Mouse (Mus musculus): Measurements from ENCODE around the gene Snrpd3. TPM values are rescaled to one million over a fixed set of nuclear protein-coding genes. Genes with fewer than 3 reads are reported as not detected.
"Not testable (repeated sequence)": the region's sequence is repeated elsewhere in the genome, so short reads cannot be mapped to it uniquely, and the experiment has no call there.

The Snrpd3 gene
- polyA plus RNA-seq, 1 experiment from 2014 or later = 147 TPM

DNA sequence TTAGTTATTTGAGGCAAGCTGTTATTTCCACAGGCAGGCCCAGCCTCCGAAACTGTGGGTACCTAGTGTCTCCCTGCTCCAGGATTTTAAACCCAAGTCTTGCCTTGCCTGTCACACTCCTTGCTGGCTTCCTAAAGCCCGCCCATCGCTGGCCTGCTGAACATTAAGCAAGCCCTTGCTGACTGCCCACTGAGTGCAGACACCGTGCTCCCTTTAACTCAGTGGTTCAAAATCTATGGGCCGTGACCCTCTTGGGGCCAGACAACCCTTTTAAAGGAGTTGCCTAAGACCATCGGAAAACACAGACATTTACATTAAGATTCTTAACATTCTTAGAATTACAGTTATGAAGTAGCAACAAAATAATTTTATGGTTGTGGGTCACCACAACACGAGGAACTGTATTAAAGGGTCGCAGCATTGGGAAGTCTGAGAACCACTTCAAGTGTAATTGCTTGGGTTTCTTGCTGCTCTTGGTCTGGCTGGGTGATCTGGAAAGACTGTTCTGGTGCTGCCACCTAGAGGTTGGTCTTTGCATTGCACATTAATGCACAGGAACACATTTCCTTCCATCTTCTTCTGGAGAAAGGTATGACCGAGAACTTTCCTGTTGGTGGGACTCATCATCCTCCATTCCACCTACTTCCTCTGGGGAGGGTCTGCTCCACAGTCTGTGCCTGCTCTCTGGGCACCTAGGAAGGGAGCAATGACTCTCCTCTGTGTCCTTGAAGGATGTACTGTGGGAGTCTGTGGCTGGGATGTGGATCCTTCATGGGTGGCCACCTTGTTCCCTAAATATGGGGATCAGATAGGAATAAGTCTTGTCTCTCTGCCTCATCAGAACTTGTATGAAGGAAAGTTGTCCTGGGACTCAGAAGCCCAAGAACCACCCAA lies 31.0 kb upstream of the Snrpd3 start:
- H3K4me1 ChIP-seq = no peaks in the 10 kb centered on the region
- H3K27me3 ChIP-seq (replicated peaks) = no peaks in the 10 kb centered on the region
- no peaks in the 10 kb centered on the region for H3K9me3 ChIP-seq
- WGBS = 50% methylated on average over 9 of the region's 9 CpGs
- H3K36me3 ChIP-seq = no peaks in the 10 kb centered on the region
- H3K9ac ChIP-seq = no peak overlapping the region
- H3K27ac ChIP-seq = no peak overlapping the region
- H3K4me3 ChIP-seq (replicated peaks) = no peak overlapping the region
- ATAC-seq (ENCODE audit: insufficient read depth, low FRiP score, low read depth) = peak; percentile 35; the same call in 1 of the 2 replicates
- no peak overlapping the region for H3K4me2 ChIP-seq

DNA sequence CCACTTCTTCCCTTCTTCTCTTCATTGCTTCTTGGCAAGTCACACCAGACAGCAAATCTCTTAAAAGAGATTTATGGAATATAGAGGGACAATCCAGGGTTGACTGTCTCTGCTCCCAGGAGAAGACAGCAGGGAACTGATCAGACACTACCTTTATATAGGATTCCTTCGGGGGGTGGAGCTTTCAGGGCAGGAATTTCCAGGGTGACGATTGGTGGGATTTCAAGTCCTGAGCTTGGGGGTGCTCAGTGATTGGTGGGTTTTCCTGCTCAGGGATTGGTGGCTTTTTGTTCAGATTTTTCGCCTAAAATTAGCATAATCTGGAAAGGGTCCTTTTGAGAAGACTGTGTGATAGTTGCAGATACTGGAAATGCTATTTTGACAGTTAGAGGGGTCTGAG lies 30.2 kb upstream of the Snrpd3 start:
- Histone ChIP-seq H3K4me1 (no peaks in the 10 kb centered on the region), H3K4me3 (replicated peaks) (no peak overlapping the region), H3K27ac (no peak overlapping the region), H3K36me3 (no peaks in the 10 kb centered on the region), H3K9ac (no peak overlapping the region), H3K27me3 (replicated peaks) (no peaks in the 10 kb centered on the region), H3K9me3 (no peaks in the 10 kb centered on the region), H3K4me2 (no peak overlapping the region)
- WGBS = 69% methylated on average over 3 of the region's 3 CpGs
- ATAC-seq (ENCODE audit: insufficient read depth, low FRiP score, low read depth) = no peak

- Histone ChIP-seq H3K27me3 (replicated peaks) (no peaks in the 10 kb centered on the region), H3K4me2 (no peak overlapping the region), H3K4me3 (replicated peaks) (no peak overlapping the region), H3K4me1 (no peaks in the 10 kb centered on the region), H3K36me3 (no peaks in the 10 kb centered on the region), H3K9me3 (no peaks in the 10 kb centered on the region), H3K27ac (no peak overlapping the region), H3K9ac (no peak overlapping the region)
- 59% methylated on average over 2 of the region's 2 CpGs for WGBS
- no peak for ATAC-seq (ENCODE audit: insufficient read depth, low FRiP score, low read depth)
Observed at GRCm38 (mm10) chr10:75489522-75489921, 27.8 kb upstream of the Snrpd3 start.

GRCm38 (mm10) chr10:75490731-75491130 lies 26.6 kb upstream of the Snrpd3 start:
- 83% methylated on average over 2 of the region's 2 CpGs for WGBS
- no peak for ATAC-seq (ENCODE audit: insufficient read depth, low FRiP score, low read depth)
- H3K27ac ChIP-seq = no peak overlapping the region

GRCm38 (mm10) chr10:75491234-75491935 lies 26.0 kb upstream of the Snrpd3 start:
- Histone ChIP-seq H3K9me3 (no peaks in the 10 kb centered on the region), H3K9ac (no peak overlapping the region), H3K4me3 (replicated peaks) (no peak overlapping the region), H3K36me3 (no peaks in the 10 kb centered on the region), H3K4me1 (no peaks in the 10 kb centered on the region), H3K27me3 (replicated peaks) (no peaks in the 10 kb centered on the region), H3K27ac (no peak overlapping the region), H3K4me2 (no peak overlapping the region)
- WGBS = 64% methylated on average over 3 of the region's 3 CpGs
- no peak for ATAC-seq (ENCODE audit: insufficient read depth, low FRiP score, low read depth)

More at GRCm38 (mm10) chr10:75490731-75491130, 26.6 kb upstream of the Snrpd3 start:
- Histone ChIP-seq H3K9ac (no peak overlapping the region), H3K4me1 (no peaks in the 10 kb centered on the region), H3K36me3 (no peaks in the 10 kb centered on the region), H3K4me3 (replicated peaks) (no peak overlapping the region), H3K4me2 (no peak overlapping the region), H3K9me3 (no peaks in the 10 kb centered on the region), H3K27me3 (replicated peaks) (no peaks in the 10 kb centered on the region)

- H3K9me3 ChIP-seq = no peaks in the 10 kb centered on the region
- H3K4me2 ChIP-seq = no peak overlapping the region
- no peak overlapping the region for H3K4me3 ChIP-seq (replicated peaks)
- ATAC-seq (ENCODE audit: insufficient read depth, low FRiP score, low read depth) = no peak
- no peak overlapping the region for H3K9ac ChIP-seq
- H3K4me1 ChIP-seq = no peaks in the 10 kb centered on the region
- no peaks in the 10 kb centered on the region for H3K27me3 ChIP-seq (replicated peaks)
- no peak overlapping the region for H3K27ac ChIP-seq
- 29% methylated on average over 2 of the region's 2 CpGs for WGBS
- no peaks in the 10 kb centered on the region for H3K36me3 ChIP-seq
Observed at GRCm38 (mm10) chr10:75491936-75492262, 25.5 kb upstream of the Snrpd3 start.

DNA sequence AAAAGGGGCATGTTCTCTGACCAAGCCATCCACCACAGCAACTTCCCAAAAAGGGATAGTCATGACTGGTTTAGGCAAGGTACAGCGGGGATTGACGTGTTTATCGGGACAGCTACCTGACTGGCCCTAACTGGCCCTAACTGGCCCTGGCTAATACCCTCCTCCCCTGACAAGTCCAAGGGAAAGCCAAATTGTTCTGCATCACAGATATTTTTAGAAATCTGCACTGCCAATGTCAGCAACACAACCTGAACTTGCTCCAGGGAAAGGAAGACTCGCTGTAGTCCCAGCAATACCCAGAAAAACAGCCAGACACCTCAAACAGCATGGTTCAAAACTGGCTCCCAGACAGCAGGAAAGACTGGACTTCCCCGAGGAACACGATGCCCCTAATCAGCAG lies 22.0 kb upstream of the Snrpd3 start:
- ATAC-seq (ENCODE audit: insufficient read depth, low FRiP score, low read depth) = no peak
- H3K27ac ChIP-seq = no peak overlapping the region

DNA sequence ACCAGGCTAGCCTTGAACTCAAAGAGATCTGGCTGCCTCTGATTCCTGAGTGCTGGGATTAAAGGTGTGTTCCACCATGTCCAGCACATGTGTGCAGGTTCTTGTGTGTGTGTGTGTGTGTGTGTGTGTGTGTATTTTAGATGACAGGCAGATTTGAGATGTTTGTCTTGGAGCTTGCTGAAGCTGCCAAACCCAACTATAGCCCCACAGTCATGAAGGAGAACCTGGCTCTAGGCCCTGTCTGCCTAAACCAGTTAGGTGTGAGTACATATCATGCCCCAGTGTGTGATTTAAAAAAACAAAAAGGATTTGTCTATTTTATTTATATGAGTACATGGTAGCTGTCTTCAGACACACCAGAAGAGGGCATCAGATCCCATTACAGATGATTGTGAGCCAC lies 21.4 kb upstream of the Snrpd3 start:
- H3K36me3 ChIP-seq = no peaks in the 10 kb centered on the region
- ATAC-seq (ENCODE audit: insufficient read depth, low FRiP score, low read depth) = no peak

More for the DNA sequence above, 22.0 kb upstream of the Snrpd3 start:
- H3K4me3 ChIP-seq (replicated peaks) = no peak overlapping the region
- no peak overlapping the region for H3K9ac ChIP-seq
- no peaks in the 10 kb centered on the region for H3K9me3 ChIP-seq
- H3K4me2 ChIP-seq = no peak overlapping the region
- H3K27me3 ChIP-seq (replicated peaks) = no peaks in the 10 kb centered on the region
- H3K36me3 ChIP-seq = no peaks in the 10 kb centered on the region
- WGBS = 66% methylated on average over 6 of the region's 6 CpGs
- H3K4me1 ChIP-seq = no peaks in the 10 kb centered on the region

GRCm38 (mm10) chr10:75499214-75499613 lies 18.1 kb upstream of the Snrpd3 start:
- not testable (repeated sequence) for H3K36me3 ChIP-seq; H3K4me3 ChIP-seq (replicated peaks); H3K4me1 ChIP-seq; H3K9ac ChIP-seq; H3K27me3 ChIP-seq (replicated peaks); H3K4me2 ChIP-seq; H3K9me3 ChIP-seq; ATAC-seq (ENCODE audit: insufficient read depth, low FRiP score, low read depth); H3K27ac ChIP-seq
- 81% methylated on average over 7 of the region's 7 CpGs for WGBS

More for the DNA sequence above, 21.4 kb upstream of the Snrpd3 start:
- Histone ChIP-seq H3K27me3 (replicated peaks) (no peaks in the 10 kb centered on the region), H3K4me2 (no peak overlapping the region), H3K27ac (no peak overlapping the region), H3K4me1 (no peaks in the 10 kb centered on the region), H3K9ac (no peak overlapping the region), H3K9me3 (no peaks in the 10 kb centered on the region), H3K4me3 (replicated peaks) (no peak overlapping the region)

- 53% methylated on average over 3 of the region's 3 CpGs for WGBS
- no peak overlapping the region for H3K4me3 ChIP-seq (replicated peaks)
- H3K27ac ChIP-seq = no peak overlapping the region
- H3K27me3 ChIP-seq (replicated peaks) = no peaks in the 10 kb centered on the region
- H3K36me3 ChIP-seq = no peaks in the 10 kb centered on the region
- no peak overlapping the region for H3K9ac ChIP-seq
- no peak for ATAC-seq (ENCODE audit: insufficient read depth, low FRiP score, low read depth)
- no peaks in the 10 kb centered on the region for H3K9me3 ChIP-seq
- H3K4me2 ChIP-seq = no peak overlapping the region
- no peaks in the 10 kb centered on the region for H3K4me1 ChIP-seq
Observed at GRCm38 (mm10) chr10:75499791-75500190, 17.6 kb upstream of the Snrpd3 start.

- ATAC-seq (ENCODE audit: insufficient read depth, low FRiP score, low read depth) = no peak
- H3K9me3 ChIP-seq = no peaks in the 10 kb centered on the region
- 0 out of 2 replicates have a peak, but pooled peaks cover 3% of the 10 kb centered on the region for H3K4me1 ChIP-seq
- no peak overlapping the region for H3K4me2 ChIP-seq
- H3K27me3 ChIP-seq (replicated peaks) = no peaks in the 10 kb centered on the region
- no peak overlapping the region for H3K4me3 ChIP-seq (replicated peaks)
- no peak overlapping the region for H3K9ac ChIP-seq
- H3K27ac ChIP-seq = no peak overlapping the region
- WGBS = 41% methylated on average over 7 of the region's 7 CpGs
- no peaks in the 10 kb centered on the region for H3K36me3 ChIP-seq
Observed at GRCm38 (mm10) chr10:75500345-75500744, 17.0 kb upstream of the Snrpd3 start.

GRCm38 (mm10) chr10:75501641-75502040 lies 15.7 kb upstream of the Snrpd3 start:
- 96% methylated on average over 1 of the region's 1 CpGs for WGBS
- no peak for ATAC-seq (ENCODE audit: insufficient read depth, low FRiP score, low read depth)

More at GRCm38 (mm10) chr10:75501641-75502040, 15.7 kb upstream of the Snrpd3 start:
- H3K27me3 ChIP-seq (replicated peaks) = no peaks in the 10 kb centered on the region
- H3K9me3 ChIP-seq = no peaks in the 10 kb centered on the region
- H3K9ac ChIP-seq = no peak overlapping the region
- no peak overlapping the region for H3K27ac ChIP-seq
- H3K4me2 ChIP-seq = no peak overlapping the region
- H3K4me1 ChIP-seq = 0 out of 2 replicates have a peak, but pooled peaks cover 3% of the 10 kb centered on the region
- no peak overlapping the region for H3K4me3 ChIP-seq (replicated peaks)
- no peaks in the 10 kb centered on the region for H3K36me3 ChIP-seq
